Mouse (Mus musculus) liver, embryonic 12.5 days (tissue): ENCODE results near the gene Lat. TPM values are rescaled to one million over a fixed set of nuclear protein-coding genes. Genes with fewer than 3 reads are reported as not detected.

ENCODE experiments used
- ATAC-seq: fragments of 200-750 bp; cut with Nextera tagmentation; 2 replicates; pipeline ENCODE4 v1.8.0; 2017; ENCODE audit warnings: moderate number of reproducible peaks, mild to moderate bottlenecking, moderate library complexity
- H3K27ac ChIP-seq: fragments of 300-500 bp; sonication (generic); 2 replicates; pipeline ENCODE4 v1.5.1; 2016; ENCODE audit warnings: mild to moderate bottlenecking
- H3K27me3 ChIP-seq: fragments of 300-500 bp; sonication (generic); replicated peaks from 2 replicates; pipeline ENCODE4 v1.6.1; 2016; ENCODE audit warnings: mild to moderate bottlenecking, moderate library complexity
- H3K36me3 ChIP-seq: fragments of 300-500 bp; sonication (generic); 2 replicates; pipeline ENCODE4 v1.6.1; 2016; ENCODE audit warnings: mild to moderate bottlenecking, moderate library complexity
- H3K4me1 ChIP-seq: fragments of 300-500 bp; sonication (generic); 2 replicates; pipeline ENCODE4 v1.6.1; 2016
- H3K4me2 ChIP-seq: fragments of 300-500 bp; sonication (generic); 2 replicates; pipeline ENCODE4 v1.6.1; 2016; ENCODE audit warnings: mild to moderate bottlenecking, moderate library complexity
- H3K4me3 ChIP-seq: fragments of 300-500 bp; sonication (generic); 2 replicates; pipeline ENCODE4 v1.5.1; 2016; ENCODE audit warnings: mild to moderate bottlenecking, moderate library complexity
- H3K9ac ChIP-seq: fragments of 300-500 bp; sonication (generic); 2 replicates; pipeline ENCODE4 v1.6.1; 2016; ENCODE audit warnings: mild to moderate bottlenecking, moderate library complexity
- H3K9me3 ChIP-seq: fragments of 300-500 bp; sonication (generic); replicated peaks from 2 replicates; pipeline ENCODE4 v1.6.1; 2016; ENCODE audit warnings: mild to moderate bottlenecking, moderate library complexity
- WGBS: fragments of 180-500 bp; shearing (Covaris S2); methylation state at CpG from one replicate; pipeline ENCODE4 v1.1.7; 2016; ENCODE audit not compliant: insufficient replicate concordance; 5-methylcytosine and 5-hydroxymethylcytosine counted together
- polyA plus RNA-seq: library from polyadenylated mRNA; unstranded; fragments of >200 nt; fragmentation: Nextera tagmentation; extraction: Ambion mirVana; gene quantifications from 2 replicates; pipeline ENCODE4 v1.2.1, GENCODE M21; 2016

Gene Lat
- polyA plus RNA-seq, 1 experiment from 2014 or later, result 14.5 TPM

DNA sequence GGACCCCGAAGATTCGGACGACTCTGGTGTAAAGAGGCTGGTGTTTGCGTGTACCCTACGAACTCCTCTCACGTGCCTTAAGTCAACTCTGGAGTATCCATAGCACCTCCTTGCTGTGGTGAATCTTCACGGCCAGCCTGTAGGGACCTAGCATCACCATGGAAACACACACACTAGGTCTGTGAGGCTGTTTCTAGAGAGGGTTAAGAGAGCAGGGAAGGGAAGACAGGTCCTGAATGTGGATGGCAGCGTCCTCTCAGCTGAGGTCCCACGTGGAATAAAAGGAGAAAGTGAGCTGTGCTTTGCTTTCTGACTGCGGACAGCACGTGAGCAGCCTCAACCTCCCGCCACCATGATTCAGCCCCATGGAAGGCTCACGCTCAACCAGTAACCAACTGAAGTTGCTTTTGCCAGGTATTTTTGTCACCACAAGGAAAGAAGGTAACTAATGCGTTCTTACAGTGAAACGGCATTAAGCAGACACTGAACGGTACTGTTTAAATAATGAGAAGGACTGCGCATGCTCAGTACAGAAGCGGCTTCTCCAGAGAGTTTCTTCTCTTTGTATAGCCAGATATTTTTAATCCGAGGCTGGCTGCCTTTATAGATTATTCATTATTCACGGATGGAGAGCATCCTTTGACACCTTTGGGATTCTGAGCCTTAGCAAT, 18.5 kb downstream of the Lat start:
- Histone ChIP-seq H3K4me2 (peak overlapping the region; percentile 9), H3K4me1 (peaks cover 42% of the 10 kb centered on the region), H3K27ac (no peak overlapping the region), H3K4me3 (no peak overlapping the region), H3K36me3 (no peaks in the 10 kb centered on the region), H3K9me3 (no peaks in the 10 kb centered on the region), H3K9ac (no peak overlapping the region), H3K27me3 (no peaks in the 10 kb centered on the region)
- 65% methylated on average over 20 of the region's 20 CpGs for WGBS
- no peak for ATAC-seq

DNA sequence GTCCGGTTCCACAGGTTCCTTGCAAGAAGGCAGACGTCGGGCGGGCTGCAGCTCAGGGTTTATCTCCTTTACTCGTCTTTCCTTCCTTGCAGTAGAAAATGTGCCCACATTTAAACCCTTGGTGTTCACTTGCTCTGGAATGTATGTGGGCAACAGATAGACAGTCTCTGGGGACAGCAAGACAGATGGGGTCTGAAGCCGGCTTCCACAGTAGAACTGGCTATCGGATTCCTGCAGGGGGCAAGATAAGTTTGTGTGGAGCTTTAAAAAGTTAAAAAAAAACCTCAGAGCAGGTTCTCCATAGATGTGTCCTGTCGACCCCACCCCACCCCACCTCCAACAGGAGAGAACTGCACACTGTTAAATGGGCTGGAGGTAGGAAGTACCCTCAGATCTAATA, 21.1 kb downstream of the Lat start:
- peaks cover 16% of the 10 kb centered on the region for H3K4me1 ChIP-seq
- WGBS, result 12% methylated on average over 8 of the region's 8 CpGs
- 0 out of 2 replicates have a peak overlapping the region, but pooled peaks have one; percentile 6 for H3K9ac ChIP-seq
- H3K4me2 ChIP-seq, result peak overlapping the region; percentile 28; the same call in 1 of the 2 replicates
- ATAC-seq, result peak; percentile 83
- H3K27me3 ChIP-seq, result no peaks in the 10 kb centered on the region
- H3K9me3 ChIP-seq, result no peaks in the 10 kb centered on the region
- no peaks in the 10 kb centered on the region for H3K36me3 ChIP-seq
- no peak overlapping the region for H3K4me3 ChIP-seq
- no peak overlapping the region for H3K27ac ChIP-seq

DNA sequence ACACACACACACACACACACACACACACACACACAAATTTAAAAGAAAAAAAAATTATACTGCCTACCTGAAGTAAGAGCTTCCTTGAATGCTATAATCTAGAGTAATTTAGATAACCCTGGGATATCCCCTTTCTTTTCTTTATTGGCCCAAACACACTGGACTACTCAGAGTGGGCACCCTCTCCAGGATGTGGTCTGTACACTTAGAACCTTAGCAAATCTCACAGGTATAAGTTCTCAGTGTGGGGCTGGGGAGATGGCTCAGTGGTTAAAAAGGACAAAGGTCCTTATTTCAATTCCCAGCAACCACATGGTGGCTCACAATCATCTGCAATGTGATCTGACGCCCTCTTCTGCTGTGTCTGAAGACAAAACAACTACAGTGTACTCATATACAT, 22.3 kb downstream of the Lat start:
- 43% methylated on average over 1 of the region's 1 CpGs for WGBS
- Histone ChIP-seq H3K27ac (no peak overlapping the region), H3K9ac (no peak overlapping the region), H3K4me3 (no peak overlapping the region), H3K4me2 (no peak overlapping the region), H3K27me3 (no peaks in the 10 kb centered on the region), H3K9me3 (no peaks in the 10 kb centered on the region), H3K36me3 (no peaks in the 10 kb centered on the region), H3K4me1 (peaks cover 13% of the 10 kb centered on the region)
- ATAC-seq, result no peak

DNA sequence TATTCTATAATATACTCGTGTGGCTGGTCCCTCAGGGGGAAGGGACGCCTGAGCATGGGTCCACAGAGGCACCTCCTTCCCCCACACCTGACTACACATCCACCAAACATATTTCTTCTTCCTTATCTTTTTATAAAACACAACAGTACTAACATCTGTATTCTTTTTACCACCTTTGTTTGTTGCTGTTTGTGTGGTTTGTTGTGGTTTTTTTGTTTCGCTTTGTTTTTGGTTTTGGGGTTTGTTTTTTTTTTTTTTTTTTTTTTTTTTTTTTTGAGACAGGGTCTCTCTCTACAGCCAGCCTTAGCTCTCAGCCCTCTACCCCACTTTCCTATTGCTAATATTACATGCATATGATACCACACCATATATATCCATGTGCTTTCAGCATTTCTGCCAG, 23.4 kb downstream of the Lat start:
- no peaks in the 10 kb centered on the region for H3K9me3 ChIP-seq
- H3K27ac ChIP-seq, result no peak overlapping the region
- WGBS, result 60% methylated on average over 3 of the region's 3 CpGs
- no peak overlapping the region for H3K4me3 ChIP-seq
- H3K27me3 ChIP-seq, result no peaks in the 10 kb centered on the region
- H3K4me1 ChIP-seq, result peaks cover 13% of the 10 kb centered on the region
- no peak overlapping the region for H3K9ac ChIP-seq
- ATAC-seq, result no peak
- no peak overlapping the region for H3K4me2 ChIP-seq
- no peaks in the 10 kb centered on the region for H3K36me3 ChIP-seq

DNA sequence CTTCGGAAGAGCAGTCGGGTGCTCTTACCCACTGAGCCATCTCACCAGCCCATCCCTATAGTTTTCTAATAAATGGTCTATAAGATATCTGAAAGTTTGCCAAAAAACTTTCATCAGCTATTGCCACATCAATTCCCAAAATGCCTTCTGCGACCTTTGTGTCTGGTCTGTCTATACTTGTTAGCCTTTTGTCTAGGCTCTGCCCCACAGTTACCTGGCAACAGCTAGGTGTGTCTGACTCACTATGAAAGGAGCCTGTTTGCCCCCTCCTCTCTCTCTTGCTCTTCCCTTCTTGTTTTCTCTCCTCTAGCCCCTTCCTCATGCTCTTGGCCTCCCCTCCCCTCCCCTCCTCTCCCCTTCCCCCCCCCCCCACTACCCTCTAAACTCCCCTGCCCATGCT, 23.8 kb downstream of the Lat start:
- no peaks in the 10 kb centered on the region for H3K9me3 ChIP-seq
- no peaks in the 10 kb centered on the region for H3K36me3 ChIP-seq
- no peaks in the 10 kb centered on the region for H3K27me3 ChIP-seq
- no peak overlapping the region for H3K27ac ChIP-seq
- WGBS, result 69% methylated on average over 3 of the region's 3 CpGs
- H3K4me1 ChIP-seq, result peaks cover 13% of the 10 kb centered on the region
- H3K9ac ChIP-seq, result no peak overlapping the region
- H3K4me3 ChIP-seq, result no peak overlapping the region
- ATAC-seq, result no peak
- H3K4me2 ChIP-seq, result no peak overlapping the region

DNA sequence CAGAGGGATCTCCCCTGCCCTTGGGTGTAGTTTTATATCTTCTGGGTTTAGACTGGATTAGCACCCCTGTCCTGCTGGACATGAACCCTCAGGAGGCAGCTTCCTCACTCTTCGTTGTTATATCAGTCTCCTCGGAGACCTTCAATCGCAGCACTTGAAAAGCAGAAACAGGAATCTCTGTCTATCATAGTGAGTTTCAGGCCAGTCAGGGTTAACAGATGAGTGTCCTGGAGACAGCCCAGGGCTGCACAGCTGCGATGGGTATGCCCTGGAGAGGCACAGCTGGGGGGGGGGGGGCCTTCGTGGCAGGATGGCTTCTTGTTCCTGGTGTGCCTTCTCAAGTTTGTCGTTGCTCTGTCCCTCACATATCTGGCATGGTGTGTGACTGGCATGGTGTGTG, 28.5 kb downstream of the Lat start:
- H3K4me3 ChIP-seq, result no peak overlapping the region
- no peak overlapping the region for H3K4me2 ChIP-seq
- H3K4me1 ChIP-seq, result peaks cover 6% of the 10 kb centered on the region; the same call in 1 of the 2 replicates
- H3K36me3 ChIP-seq, result no peaks in the 10 kb centered on the region
- no peaks in the 10 kb centered on the region for H3K9me3 ChIP-seq
- no peaks in the 10 kb centered on the region for H3K27me3 ChIP-seq
- no peak for ATAC-seq
- WGBS, result 41% methylated on average over 6 of the region's 6 CpGs
- no peak overlapping the region for H3K9ac ChIP-seq
- H3K27ac ChIP-seq, result no peak overlapping the region

DNA sequence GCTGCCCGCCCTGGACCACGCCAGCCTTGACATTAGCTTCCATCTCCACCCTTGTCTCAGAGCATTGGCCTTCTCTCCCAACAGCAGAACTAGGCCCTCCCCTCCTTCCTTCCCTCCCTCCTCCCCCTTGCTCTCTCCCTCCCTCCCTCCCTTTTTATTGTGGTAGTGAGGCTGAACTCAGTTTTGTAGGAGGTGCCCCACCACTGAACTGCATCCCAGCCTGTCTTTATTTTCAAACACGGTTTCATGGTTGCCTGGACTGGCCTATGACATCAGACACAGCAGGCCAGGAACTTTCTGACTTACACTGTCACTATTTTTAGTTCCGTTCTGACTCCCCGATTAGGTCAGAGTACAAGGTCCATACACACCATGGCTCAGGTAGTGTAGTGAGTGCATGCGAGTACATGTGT, 29.2 kb downstream of the Lat start:
- no peak overlapping the region for H3K27ac ChIP-seq
- H3K9ac ChIP-seq, result no peak overlapping the region
- 0 out of 2 replicates have a peak, but pooled peaks have one; percentile 35 for ATAC-seq
- peaks cover 6% of the 10 kb centered on the region; the same call in 1 of the 2 replicates for H3K4me1 ChIP-seq
- no peak overlapping the region for H3K4me3 ChIP-seq
- H3K9me3 ChIP-seq, result no peaks in the 10 kb centered on the region
- 51% methylated on average over 6 of the region's 6 CpGs for WGBS
- no peak overlapping the region for H3K4me2 ChIP-seq
- H3K27me3 ChIP-seq, result no peaks in the 10 kb centered on the region
- H3K36me3 ChIP-seq, result no peaks in the 10 kb centered on the region

DNA sequence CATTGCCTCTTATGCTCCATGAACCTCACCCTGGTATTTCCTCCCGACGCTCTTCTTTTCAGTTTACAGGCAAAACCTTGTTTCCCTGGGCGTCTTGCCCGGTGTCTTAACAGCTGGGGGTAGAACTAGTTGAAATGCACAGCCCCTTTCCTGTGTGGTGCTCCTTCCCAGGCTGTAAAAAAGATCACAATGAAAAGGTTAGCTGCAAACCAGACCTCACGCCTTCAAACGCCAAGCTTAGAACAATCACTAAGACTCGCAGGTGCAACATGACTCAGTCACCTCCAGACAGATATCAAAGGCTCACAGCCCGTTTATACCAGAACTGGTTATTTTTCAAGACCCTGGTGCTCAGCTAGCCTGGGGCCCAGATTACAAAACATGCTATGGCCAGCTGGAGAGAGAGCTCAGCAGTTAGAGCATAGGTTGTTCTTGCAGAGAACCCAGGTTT, 29.8 kb downstream of the Lat start:
- H3K4me2 ChIP-seq, result no peak overlapping the region
- H3K27me3 ChIP-seq, result no peaks in the 10 kb centered on the region
- ATAC-seq, result no peak
- H3K36me3 ChIP-seq, result no peaks in the 10 kb centered on the region
- peaks cover 6% of the 10 kb centered on the region; the same call in 1 of the 2 replicates for H3K4me1 ChIP-seq
- no peak overlapping the region for H3K4me3 ChIP-seq
- H3K9ac ChIP-seq, result no peak overlapping the region
- H3K27ac ChIP-seq, result no peak overlapping the region
- 73% methylated on average over 8 of the region's 8 CpGs for WGBS
- H3K9me3 ChIP-seq, result no peaks in the 10 kb centered on the region

DNA sequence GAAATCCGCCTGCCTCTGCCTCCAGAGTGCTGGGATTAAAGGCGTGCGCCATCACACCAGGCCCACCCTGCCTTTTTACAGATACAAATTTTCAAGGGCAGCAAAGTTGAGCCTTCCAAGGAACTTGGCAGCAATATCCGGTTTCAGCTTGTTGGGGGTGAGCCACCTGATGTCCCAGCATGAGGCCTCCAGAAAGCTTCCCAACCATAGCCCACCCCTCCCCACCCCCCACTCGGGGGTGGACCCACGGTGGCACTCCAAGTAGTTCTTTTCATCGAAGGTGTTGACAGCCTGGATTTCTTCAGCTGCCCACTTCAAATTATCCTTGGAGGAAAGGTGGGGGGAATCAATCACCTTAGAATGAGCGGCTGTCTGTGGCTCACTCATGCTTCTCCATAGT, 30.5 kb downstream of the Lat start:
- Histone ChIP-seq H3K27ac (no peak overlapping the region), H3K9ac (no peak overlapping the region), H3K27me3 (no peaks in the 10 kb centered on the region), H3K4me1 (peaks cover 6% of the 10 kb centered on the region; the same call in 1 of the 2 replicates), H3K9me3 (no peaks in the 10 kb centered on the region), H3K4me2 (no peak overlapping the region), H3K4me3 (no peak overlapping the region), H3K36me3 (no peaks in the 10 kb centered on the region)
- 73% methylated on average over 8 of the region's 8 CpGs for WGBS
- ATAC-seq, result no peak

DNA sequence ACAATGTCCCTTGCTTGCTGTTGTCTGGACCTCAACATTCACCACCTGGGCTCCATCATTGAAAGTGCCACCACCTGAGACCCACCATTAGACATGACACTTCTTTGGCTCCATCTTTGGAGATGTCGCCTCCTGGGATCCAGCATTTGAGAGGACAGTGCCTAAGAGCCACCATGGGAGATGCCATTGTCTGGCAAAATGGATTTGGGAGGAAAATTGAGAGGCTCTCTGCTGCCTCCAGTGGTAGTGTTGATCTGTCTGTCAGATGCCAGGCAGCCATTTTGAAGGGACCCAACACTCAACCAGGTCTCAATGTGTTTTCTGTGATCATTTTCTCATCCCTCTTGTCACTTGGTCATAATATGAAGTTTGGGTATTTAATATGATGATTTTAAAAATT, 33.8 kb downstream of the Lat start:
- no peak for ATAC-seq
- no peak overlapping the region for H3K4me2 ChIP-seq
- no peak overlapping the region for H3K4me3 ChIP-seq
- WGBS, result 86% methylated on average over 1 of the region's 1 CpGs
- no peaks in the 10 kb centered on the region for H3K9me3 ChIP-seq
- no peaks in the 10 kb centered on the region for H3K36me3 ChIP-seq
- peaks cover 6% of the 10 kb centered on the region; the same call in 1 of the 2 replicates for H3K4me1 ChIP-seq
- H3K9ac ChIP-seq, result no peak overlapping the region
- no peak overlapping the region for H3K27ac ChIP-seq
- H3K27me3 ChIP-seq, result no peaks in the 10 kb centered on the region

DNA sequence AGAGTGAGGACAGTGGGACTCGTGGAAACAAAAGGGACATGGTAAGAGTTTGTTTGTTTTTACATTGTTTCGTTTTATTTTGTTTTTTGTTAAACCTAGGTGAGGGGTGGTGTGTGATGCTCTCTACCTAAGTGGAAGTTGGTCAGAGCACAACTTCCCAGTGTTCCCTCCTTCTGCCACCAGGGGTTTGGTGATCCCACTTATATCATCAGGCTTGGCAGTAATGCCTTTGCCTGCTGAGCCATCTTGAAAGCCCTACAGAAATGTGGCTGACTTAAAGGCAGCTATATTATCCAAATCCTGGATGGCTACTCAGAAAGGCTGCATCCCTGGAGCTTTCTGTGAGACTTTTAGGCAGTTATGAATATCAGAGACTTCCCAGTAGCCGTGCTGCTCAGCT, 36.7 kb downstream of the Lat start:
- Histone ChIP-seq H3K27me3 (no peaks in the 10 kb centered on the region), H3K4me2 (no peak overlapping the region)
- 57% methylated on average over 3 of the region's 3 CpGs for WGBS

DNA sequence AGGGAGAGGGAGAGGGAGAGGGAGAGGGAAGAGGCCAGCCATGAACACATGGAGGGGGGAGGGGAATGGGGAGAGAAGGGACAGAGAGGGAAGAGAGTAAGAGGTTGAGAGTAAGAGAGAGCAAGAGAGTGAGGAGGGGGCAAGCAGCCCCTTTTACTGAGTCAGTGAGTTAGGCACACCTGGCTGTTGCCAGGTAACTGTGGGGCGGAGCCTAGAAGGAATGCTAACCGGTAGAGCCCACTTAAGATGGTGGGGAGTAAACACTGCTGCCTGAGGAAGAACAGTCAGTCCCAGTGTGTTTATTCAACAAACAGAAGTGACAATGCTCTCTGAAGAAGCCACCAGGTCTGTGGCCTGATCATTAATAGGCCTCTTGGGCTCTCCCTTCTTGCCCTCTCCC, 38.7 kb downstream of the Lat start:
- H3K36me3 ChIP-seq, result no peaks in the 10 kb centered on the region
- H3K27ac ChIP-seq, result no peak overlapping the region
- no peak overlapping the region for H3K4me3 ChIP-seq
- no peak overlapping the region for H3K4me2 ChIP-seq
- H3K9ac ChIP-seq, result no peak overlapping the region
- no peaks in the 10 kb centered on the region for H3K9me3 ChIP-seq
- no peaks in the 10 kb centered on the region for H3K4me1 ChIP-seq
- H3K27me3 ChIP-seq, result peaks cover 8% of the 10 kb centered on the region; the same call in 1 of the 2 replicates
- no peak for ATAC-seq
- 33% methylated on average over 2 of the region's 2 CpGs for WGBS

More for the DNA sequence above, 36.7 kb downstream of the Lat start:
- Histone ChIP-seq H3K36me3 (no peaks in the 10 kb centered on the region), H3K27ac (no peak overlapping the region), H3K9me3 (no peaks in the 10 kb centered on the region), H3K4me3 (no peak overlapping the region), H3K9ac (no peak overlapping the region), H3K4me1 (no peaks in the 10 kb centered on the region)
- ATAC-seq, result no peak
